Mouse (Mus musculus) thymus, adult 2 months (tissue): ENCODE results near the gene 1700023F06Rik. TPM values are rescaled to one million over a fixed set of nuclear protein-coding genes. Genes with fewer than 3 reads are reported as not detected.

ENCODE experiments used
- DNase-seq: peaks from one replicate; pipeline ENCODE4 v3.0.0; 2021
- H3K27ac ChIP-seq: fragments of 200-500 bp; 2 replicates; pipeline ENCODE4 v1.5.1; 2012; ENCODE audit warnings: low read length, control low read depth; ENCODE audit not compliant: control insufficient read depth, insufficient read depth
- H3K27me3 ChIP-seq: fragments of 200-500 bp; 2 replicates; pipeline ENCODE4 v1.6.1; 2012; ENCODE audit warnings: mild to moderate bottlenecking, low read length, moderate library complexity, mixed read lengths; ENCODE audit not compliant: control insufficient read depth, insufficient read depth
- H3K36me3 ChIP-seq: fragments of 200-500 bp; 2 replicates; pipeline ENCODE4 v1.6.1; 2012; ENCODE audit warnings: mild to moderate bottlenecking, low read length, moderate library complexity; ENCODE audit not compliant: control insufficient read depth, insufficient read depth
- H3K4me1 ChIP-seq: fragments of 200-500 bp; replicated peaks from 2 replicates; pipeline ENCODE4 v1.6.1; 2012; ENCODE audit warnings: low read length; ENCODE audit not compliant: control insufficient read depth, insufficient read depth
- H3K4me3 ChIP-seq: fragments of 200-500 bp; 2 replicates; pipeline ENCODE4 v1.5.1; 2012; ENCODE audit warnings: mild to moderate bottlenecking, low read length, control low read depth, moderate library complexity; ENCODE audit not compliant: control insufficient read depth, insufficient read depth
- CTCF ChIP-seq: fragments of 200-500 bp; IDR thresholded peaks from 2 replicates; pipeline ENCODE4 v1.5.1; 2012; ENCODE audit warnings: mild to moderate bottlenecking, control low read depth, low read length, moderate library complexity, borderline replicate concordance; ENCODE audit not compliant: control insufficient read depth, poor library complexity, insufficient read depth; ENCODE audit errors: extremely low read depth
- POLR2A ChIP-seq: fragments of 200-500 bp; IDR thresholded peaks from 2 replicates; pipeline ENCODE4 v1.6.1; 2012; ENCODE audit warnings: mild to moderate bottlenecking, low read length, control low read depth, moderate library complexity; ENCODE audit not compliant: control insufficient read depth, poor library complexity, insufficient read depth; ENCODE audit errors: extremely low read depth
- WGBS: fragments of 180-500 bp; shearing (Covaris S2); methylation state at CpG from one replicate; pipeline ENCODE4 v1.1.7; 2018; 5-methylcytosine and 5-hydroxymethylcytosine counted together
- polyA plus RNA-seq: library from polyadenylated mRNA; depleted of rRNA; stranded (reverse); fragments of >200 nt; gene quantifications from 2 replicates; pipeline ENCODE4 v1.2.3, GENCODE M21; 2012; rRNA removed

The 1700023F06Rik gene
- polyA plus RNA-seq: 0.23 and 0.35 TPM in 2 replicates

DNA sequence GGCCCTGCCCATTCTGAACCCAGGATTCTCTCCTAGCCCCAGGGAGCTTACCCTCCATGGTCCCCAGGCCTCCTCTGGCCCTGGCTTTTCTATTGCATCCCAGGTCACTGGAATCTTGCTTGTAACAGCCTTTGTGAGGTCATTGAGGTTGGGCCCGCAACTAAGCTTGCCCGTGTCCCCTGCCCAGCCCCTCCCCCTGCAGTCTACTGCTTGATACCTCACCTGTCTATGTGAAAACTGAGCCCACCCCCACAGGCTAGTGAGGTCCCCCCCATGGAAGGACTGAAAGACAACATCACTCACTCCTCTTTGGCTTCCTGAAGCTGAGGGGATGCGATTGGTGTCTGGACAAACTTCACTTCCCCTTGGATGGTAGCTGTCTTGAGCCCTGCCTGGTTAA, at the start of gene 1700023F06Rik:
Gene 1700023F06Rik (minus strand): TSS at position 101 of the 400 bp plus-strand sequence.
- TF ChIP-seq POLR2A (no peak), CTCF (no peak)
- Histone ChIP-seq H3K27ac (no peak within 1 kb of the TSS), H3K4me1 (no peaks in the 10 kb centered on the region), H3K4me3 (no peak within 1 kb of the TSS), H3K27me3 (no peaks in the 10 kb centered on the region), H3K36me3 (no peaks in the 10 kb centered on the region)
- DNase-seq: no peak
- 96% methylated on average over 3 of the region's 3 CpGs for WGBS

DNA sequence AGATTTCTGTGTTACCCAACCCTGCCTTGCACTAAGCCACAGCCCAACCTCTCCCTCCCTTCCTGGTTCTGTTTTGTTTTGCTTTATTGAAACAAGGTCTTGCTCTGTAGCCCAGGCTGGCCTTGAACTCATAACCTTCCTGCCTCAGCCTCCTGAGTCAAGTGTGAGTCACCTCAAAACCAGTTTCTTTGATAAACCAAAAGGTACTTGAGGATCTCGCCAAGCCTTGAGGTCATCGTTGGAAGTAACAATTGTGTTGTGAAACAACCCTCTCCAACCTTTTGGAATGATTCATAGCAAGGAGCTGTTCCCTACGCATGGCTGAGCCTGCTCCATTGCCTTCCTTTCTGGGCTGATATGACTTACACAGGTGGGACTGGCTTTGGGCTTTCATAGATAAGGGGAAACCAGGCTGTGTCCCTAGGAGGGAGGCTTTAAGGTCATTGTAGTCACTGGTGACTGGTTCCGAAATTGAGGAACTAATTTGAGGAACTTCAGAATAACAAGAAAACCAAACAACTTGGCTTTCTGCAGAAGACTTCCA, 49.7 kb upstream of the 1700023F06Rik start:
- Histone ChIP-seq H3K27ac (no peak overlapping the region), H3K4me3 (no peak overlapping the region), H3K36me3 (no peaks in the 10 kb centered on the region), H3K27me3 (no peaks in the 10 kb centered on the region), H3K4me1 (peaks cover 45% of the 10 kb centered on the region)
- no peak for DNase-seq
- no peak for TF ChIP-seq CTCF
- no peak for TF ChIP-seq POLR2A
- 73% methylated on average over 4 of the region's 4 CpGs for WGBS

DNA sequence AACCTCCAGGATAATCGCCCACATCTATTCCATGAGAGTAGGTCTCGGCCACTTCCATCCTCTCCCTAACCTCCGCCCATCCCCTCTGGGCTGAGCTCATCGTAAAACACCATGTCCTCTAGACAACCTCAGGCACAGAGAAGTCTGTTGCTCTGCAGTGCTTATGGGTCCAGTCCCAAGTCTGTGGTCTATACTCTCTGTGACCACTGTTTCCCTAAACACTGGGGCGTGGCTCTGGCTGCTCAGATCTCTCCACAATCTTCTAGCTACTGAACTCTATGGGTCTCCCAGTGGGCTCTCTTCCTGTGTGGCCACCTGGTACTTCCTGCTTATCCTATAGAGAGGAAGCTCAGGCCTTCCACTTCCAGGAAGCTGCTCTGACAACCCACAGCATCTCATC, 45.2 kb upstream of the 1700023F06Rik start:
- no peak for DNase-seq
- WGBS: 62% methylated on average over 5 of the region's 5 CpGs
- H3K4me3 ChIP-seq: no peak overlapping the region

DNA sequence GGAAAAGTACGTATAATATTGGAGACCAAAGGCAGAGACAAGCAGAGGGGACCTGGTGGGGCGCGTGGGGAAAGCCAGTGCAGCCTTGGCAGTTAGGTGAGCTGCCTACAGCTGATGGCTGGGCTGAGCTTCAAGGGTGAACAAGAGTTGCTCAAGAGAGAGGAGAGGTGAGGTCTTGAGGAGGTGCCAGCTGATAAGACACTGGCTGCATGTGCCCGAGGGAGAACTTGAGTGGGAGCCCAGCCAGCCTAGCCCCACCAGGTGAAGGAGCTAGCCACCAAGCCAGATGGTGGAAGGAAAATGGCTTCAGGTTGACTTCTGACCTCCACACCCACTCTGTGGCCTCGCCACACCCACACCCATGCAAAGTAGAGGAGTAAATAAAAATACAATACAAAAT, 44.0 kb upstream of the 1700023F06Rik start:
- no peaks in the 10 kb centered on the region for H3K36me3 ChIP-seq
- no peak overlapping the region for H3K27ac ChIP-seq
- TF ChIP-seq CTCF: no peak
- no peak overlapping the region for H3K4me3 ChIP-seq
- H3K4me1 ChIP-seq: peaks cover 32% of the 10 kb centered on the region
- H3K27me3 ChIP-seq: no peaks in the 10 kb centered on the region
- no peak for DNase-seq
- WGBS: 79% methylated on average over 5 of the region's 5 CpGs

More for the DNA sequence above, 45.2 kb upstream of the 1700023F06Rik start:
- H3K27me3 ChIP-seq: no peaks in the 10 kb centered on the region
- H3K36me3 ChIP-seq: no peaks in the 10 kb centered on the region
- H3K4me1 ChIP-seq: peaks cover 37% of the 10 kb centered on the region
- no peak overlapping the region for H3K27ac ChIP-seq
- TF ChIP-seq CTCF (no peak), POLR2A (no peak)

DNA sequence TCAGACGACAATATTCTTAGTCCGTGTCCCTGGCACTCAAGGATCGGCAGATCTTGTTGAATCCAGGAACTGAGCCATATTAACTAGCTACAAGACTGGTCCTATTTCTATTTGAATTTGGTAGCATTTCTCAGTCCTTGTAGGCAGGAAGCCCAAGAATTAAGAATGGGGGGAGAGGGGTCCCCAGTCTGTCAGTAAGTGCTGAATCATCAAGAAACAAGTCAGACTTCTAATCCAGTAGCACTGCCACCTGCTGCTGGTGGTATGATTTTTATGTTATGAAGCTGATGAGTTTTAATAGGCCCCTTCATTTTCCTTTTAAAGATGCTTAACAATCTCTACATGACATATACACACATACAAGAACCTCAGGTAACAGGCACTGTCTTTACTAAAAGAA, 42.0 kb upstream of the 1700023F06Rik start:
- Histone ChIP-seq H3K36me3 (no peaks in the 10 kb centered on the region), H3K27me3 (no peaks in the 10 kb centered on the region), H3K27ac (no peak overlapping the region), H3K4me1 (peaks cover 35% of the 10 kb centered on the region), H3K4me3 (no peak overlapping the region)
- no peak for TF ChIP-seq POLR2A
- TF ChIP-seq CTCF: no peak
- no peak for DNase-seq
- 93% methylated on average over 3 of the region's 3 CpGs for WGBS

DNA sequence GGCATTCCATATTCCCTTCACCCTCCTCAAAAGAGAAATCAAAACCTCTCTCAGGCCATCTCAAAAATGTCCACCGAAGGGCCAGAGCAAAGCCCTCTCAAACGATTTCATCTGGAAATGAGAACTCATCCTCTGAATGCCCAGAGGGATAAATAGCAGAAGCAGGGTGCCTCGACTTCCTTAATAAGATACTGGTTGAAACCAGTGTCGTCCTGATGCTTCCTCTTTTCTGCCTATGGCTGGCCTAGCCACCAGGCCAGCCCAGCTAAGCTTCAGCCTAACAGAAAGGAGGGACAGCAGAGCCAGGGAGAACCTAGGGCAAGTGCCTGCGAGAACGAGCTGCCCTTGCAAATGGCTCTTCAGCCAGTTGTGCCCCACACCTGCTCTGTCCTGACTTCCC, 41.2 kb upstream of the 1700023F06Rik start:
- peaks cover 35% of the 10 kb centered on the region for H3K4me1 ChIP-seq
- TF ChIP-seq CTCF (no peak), POLR2A (no peak)
- 31% methylated on average over 6 of the region's 6 CpGs for WGBS
- H3K27ac ChIP-seq: no peak overlapping the region
- H3K4me3 ChIP-seq: no peak overlapping the region
- no peaks in the 10 kb centered on the region for H3K27me3 ChIP-seq
- no peak for DNase-seq
- no peaks in the 10 kb centered on the region for H3K36me3 ChIP-seq

DNA sequence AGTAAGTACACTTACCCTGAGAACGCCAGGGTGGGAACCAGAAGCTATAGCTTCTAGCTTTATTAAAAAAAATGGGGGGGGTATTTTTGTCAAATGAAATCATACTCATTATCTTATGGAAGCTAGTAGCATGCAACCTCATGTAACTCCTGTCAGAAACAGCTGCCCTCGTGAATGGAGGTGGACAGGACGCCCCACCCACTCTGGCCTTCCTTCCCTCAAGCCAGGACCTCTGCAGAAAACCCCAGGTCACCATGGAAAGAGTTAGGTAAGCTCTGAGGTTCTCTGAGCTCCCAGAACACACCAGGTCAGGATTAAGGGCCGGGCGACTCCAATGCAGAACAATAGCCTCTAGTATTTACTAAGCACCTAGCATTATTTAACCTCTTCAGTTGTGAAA, 40.5 kb upstream of the 1700023F06Rik start:
- Histone ChIP-seq H3K27me3 (no peaks in the 10 kb centered on the region), H3K4me1 (peaks cover 31% of the 10 kb centered on the region), H3K27ac (no peak overlapping the region), H3K36me3 (no peaks in the 10 kb centered on the region), H3K4me3 (no peak overlapping the region)
- TF ChIP-seq CTCF: no peak
- no peak for TF ChIP-seq POLR2A
- no peak for DNase-seq
- WGBS: 82% methylated on average over 5 of the region's 5 CpGs
